Mouse (Mus musculus): ENCODE results near the gene Galm. TPM values are rescaled to one million over a fixed set of nuclear protein-coding genes. Genes with fewer than 3 reads are reported as not detected.
"Not testable (repeated sequence)": the region's sequence is repeated elsewhere in the genome, so short reads cannot be mapped to it uniquely, and the experiment has no call there.

Gene Galm
- polyA plus RNA-seq, 1 experiment from 2014 or later = 73.5 TPM

DNA sequence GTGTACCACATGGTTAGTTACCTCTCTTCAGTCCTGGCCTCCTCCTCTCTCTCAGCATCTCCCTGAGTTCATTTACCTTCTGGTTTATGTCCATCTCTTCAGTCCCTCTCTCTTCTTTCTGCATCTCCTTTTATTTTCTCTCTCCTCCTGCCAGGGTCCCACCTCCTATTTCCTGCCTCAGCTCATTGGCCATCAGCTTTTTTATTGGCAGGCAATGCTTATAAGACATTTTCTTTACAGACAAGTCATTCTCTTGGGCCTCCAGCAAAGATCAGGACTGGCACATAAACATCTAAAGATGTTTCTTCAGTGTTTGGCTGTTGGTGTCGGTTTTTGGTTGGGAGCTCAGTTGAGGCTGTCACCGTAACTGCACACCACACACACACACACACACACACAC, 46.4 kb downstream of the Galm start:
- H3K4me3 ChIP-seq (ENCODE audit: low read depth, low read length) = no peak overlapping the region
- H3K9ac ChIP-seq (ENCODE audit: low read depth, low read length) = no peak overlapping the region
- 94% methylated on average over 2 of the region's 2 CpGs for WGBS
- 0 out of 2 replicates have a peak, but pooled peaks cover 6% of the 10 kb centered on the region for H3K36me3 ChIP-seq (ENCODE audit: control insufficient read depth, insufficient read depth)
- H3K4me1 ChIP-seq (replicated peaks; ENCODE audit: control insufficient read depth, insufficient read depth, low read length) = no peaks in the 10 kb centered on the region
- no peaks in the 10 kb centered on the region for H3K9me3 ChIP-seq (ENCODE audit: control insufficient read depth)
- no peak for ATAC-seq
- H3K27me3 ChIP-seq (replicated peaks; ENCODE audit: control insufficient read depth, insufficient read depth, low read length) = no peaks in the 10 kb centered on the region
- no peak overlapping the region for H3K4me2 ChIP-seq (replicated peaks; ENCODE audit: low read depth)
- no peak overlapping the region for H3K27ac ChIP-seq (ENCODE audit: low read depth, low read length)
- TF ChIP-seq CTCF (IDR thresholded peaks at IDR 0.05; ENCODE audit: low read depth) = no peak

- Histone ChIP-seq H3K4me1 (replicated peaks; ENCODE audit: control insufficient read depth, insufficient read depth, low read length) (no peaks in the 10 kb centered on the region), H3K36me3 (ENCODE audit: control insufficient read depth, insufficient read depth) (0 out of 2 replicates have a peak, but pooled peaks cover 6% of the 10 kb centered on the region), H3K27ac (ENCODE audit: low read depth, low read length) (no peak overlapping the region), H3K4me2 (replicated peaks; ENCODE audit: low read depth) (no peak overlapping the region), H3K9ac (ENCODE audit: low read depth, low read length) (no peak overlapping the region), H3K27me3 (replicated peaks; ENCODE audit: control insufficient read depth, insufficient read depth, low read length) (no peaks in the 10 kb centered on the region), H3K9me3 (ENCODE audit: control insufficient read depth) (no peaks in the 10 kb centered on the region), H3K4me3 (ENCODE audit: low read depth, low read length) (no peak overlapping the region)
- ATAC-seq = no peak
- 75% methylated on average over 3 of the region's 3 CpGs for WGBS
- no peak for TF ChIP-seq CTCF (IDR thresholded peaks at IDR 0.05; ENCODE audit: low read depth)
These were observed 46.9 kb downstream of the Galm start for GRCm38 (mm10) chr17:80174146-80174545.

DNA sequence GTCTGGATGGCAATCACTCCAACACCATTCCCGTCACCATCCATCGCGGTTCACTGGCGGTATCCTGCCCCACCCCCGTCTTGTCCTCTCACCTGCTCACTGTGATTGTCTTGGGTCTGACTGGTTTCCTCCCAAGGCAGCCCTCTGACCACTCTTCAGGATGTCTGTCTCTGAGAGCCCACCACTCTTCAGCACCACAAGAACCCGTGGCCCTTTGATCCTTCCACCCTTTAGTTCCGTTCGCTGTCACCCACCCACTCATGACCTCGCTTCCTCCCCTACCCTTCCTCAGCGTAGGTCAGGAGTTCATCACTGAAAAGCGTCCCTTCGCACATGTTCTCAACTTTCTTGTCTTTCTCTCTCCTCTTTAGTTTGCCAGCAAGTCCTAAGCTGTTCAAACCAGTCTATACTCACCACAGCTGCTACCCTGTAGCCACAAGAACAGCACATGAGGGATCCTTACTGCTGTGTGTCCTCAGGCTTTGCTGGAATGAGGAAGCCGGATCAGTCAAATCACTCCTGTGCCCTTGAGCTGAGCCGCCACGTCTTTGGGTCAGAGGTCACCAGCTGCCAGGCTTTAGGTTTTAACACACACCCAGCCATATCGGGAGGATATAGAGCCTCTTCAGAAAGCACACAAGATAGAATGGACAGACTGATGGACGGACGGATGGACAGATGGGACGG, 47.6 kb downstream of the Galm start:
- 73% methylated on average over 19 of the region's 19 CpGs for WGBS

DNA sequence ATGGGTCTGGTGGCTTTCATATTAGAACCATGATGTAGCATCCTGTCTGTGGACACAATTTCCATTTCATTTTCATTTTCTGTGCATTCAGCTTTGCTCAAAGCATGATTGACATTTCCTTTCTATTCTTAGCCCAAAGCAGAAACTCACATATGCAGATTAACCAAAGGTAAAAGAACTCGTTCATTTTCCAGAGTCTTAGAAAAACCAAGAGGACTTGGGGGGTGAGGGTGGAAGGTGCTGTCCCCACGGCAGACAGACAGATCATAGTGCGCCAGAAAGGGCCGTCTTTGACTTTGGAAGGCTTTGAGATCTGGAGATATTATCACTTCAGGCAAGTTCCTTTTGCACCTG, 48.1 kb downstream of the Galm start:
- WGBS = 84% methylated on average over 4 of the region's 4 CpGs
- Histone ChIP-seq H3K4me1 (replicated peaks; ENCODE audit: control insufficient read depth, insufficient read depth, low read length) (no peaks in the 10 kb centered on the region), H3K27ac (ENCODE audit: low read depth, low read length) (no peak overlapping the region), H3K9ac (ENCODE audit: low read depth, low read length) (no peak overlapping the region), H3K27me3 (replicated peaks; ENCODE audit: control insufficient read depth, insufficient read depth, low read length) (no peaks in the 10 kb centered on the region), H3K36me3 (ENCODE audit: control insufficient read depth, insufficient read depth) (0 out of 2 replicates have a peak, but pooled peaks cover 6% of the 10 kb centered on the region), H3K9me3 (ENCODE audit: control insufficient read depth) (no peaks in the 10 kb centered on the region), H3K4me3 (ENCODE audit: low read depth, low read length) (no peak overlapping the region), H3K4me2 (replicated peaks; ENCODE audit: low read depth) (no peak overlapping the region)
- no peak for TF ChIP-seq CTCF (IDR thresholded peaks at IDR 0.05; ENCODE audit: low read depth)
- ATAC-seq = no peak

More for the DNA sequence above, 47.6 kb downstream of the Galm start:
- no peak overlapping the region for H3K9ac ChIP-seq (ENCODE audit: low read depth, low read length)
- TF ChIP-seq CTCF (IDR thresholded peaks at IDR 0.05; ENCODE audit: low read depth) = no peak
- no peaks in the 10 kb centered on the region for H3K9me3 ChIP-seq (ENCODE audit: control insufficient read depth)
- H3K36me3 ChIP-seq (ENCODE audit: control insufficient read depth, insufficient read depth) = 0 out of 2 replicates have a peak, but pooled peaks cover 6% of the 10 kb centered on the region
- H3K4me1 ChIP-seq (replicated peaks; ENCODE audit: control insufficient read depth, insufficient read depth, low read length) = no peaks in the 10 kb centered on the region
- ATAC-seq = no peak
- no peak overlapping the region for H3K4me2 ChIP-seq (replicated peaks; ENCODE audit: low read depth)
- H3K4me3 ChIP-seq (ENCODE audit: low read depth, low read length) = no peak overlapping the region
- H3K27me3 ChIP-seq (replicated peaks; ENCODE audit: control insufficient read depth, insufficient read depth, low read length) = no peaks in the 10 kb centered on the region
- no peak overlapping the region for H3K27ac ChIP-seq (ENCODE audit: low read depth, low read length)

DNA sequence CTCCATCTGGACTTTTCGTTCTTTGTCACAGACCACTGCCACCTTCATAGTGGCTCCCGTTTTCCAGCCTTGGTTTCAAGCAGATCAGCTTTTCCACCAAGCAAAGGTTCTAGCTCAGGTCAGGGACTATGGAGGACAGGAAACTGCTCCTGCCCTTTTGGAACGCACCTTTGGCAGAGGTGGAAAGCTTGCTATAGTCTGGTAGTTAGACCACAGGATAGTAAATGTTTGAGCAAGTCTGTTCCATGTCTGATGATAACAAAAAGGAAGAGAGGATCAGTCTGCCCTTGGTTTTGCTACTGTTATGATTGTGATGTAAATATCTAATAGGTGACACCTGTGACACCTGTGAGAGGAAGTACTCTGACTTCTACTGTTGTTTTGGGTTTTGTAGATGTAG, 48.7 kb downstream of the Galm start:
- Histone ChIP-seq H3K27me3 (replicated peaks; ENCODE audit: control insufficient read depth, insufficient read depth, low read length) (no peaks in the 10 kb centered on the region), H3K36me3 (ENCODE audit: control insufficient read depth, insufficient read depth) (0 out of 2 replicates have a peak, but pooled peaks cover 2% of the 10 kb centered on the region), H3K4me2 (replicated peaks; ENCODE audit: low read depth) (no peak overlapping the region), H3K4me1 (replicated peaks; ENCODE audit: control insufficient read depth, insufficient read depth, low read length) (no peaks in the 10 kb centered on the region), H3K9ac (ENCODE audit: low read depth, low read length) (no peak overlapping the region), H3K27ac (ENCODE audit: low read depth, low read length) (no peak overlapping the region), H3K9me3 (ENCODE audit: control insufficient read depth) (no peaks in the 10 kb centered on the region), H3K4me3 (ENCODE audit: low read depth, low read length) (no peak overlapping the region)
- TF ChIP-seq CTCF (IDR thresholded peaks at IDR 0.05; ENCODE audit: low read depth) = no peak
- ATAC-seq = no peak
- 83% methylated on average over 3 of the region's 3 CpGs for WGBS

GRCm38 (mm10) chr17:80178846-80179245, 51.6 kb downstream of the Galm start:
- not testable (repeated sequence) for H3K9ac ChIP-seq (ENCODE audit: low read depth, low read length); H3K27ac ChIP-seq (ENCODE audit: low read depth, low read length); H3K9me3 ChIP-seq (ENCODE audit: control insufficient read depth); H3K27me3 ChIP-seq (replicated peaks; ENCODE audit: control insufficient read depth, insufficient read depth, low read length); H3K4me1 ChIP-seq (replicated peaks; ENCODE audit: control insufficient read depth, insufficient read depth, low read length); ATAC-seq; H3K4me3 ChIP-seq (ENCODE audit: low read depth, low read length); H3K36me3 ChIP-seq (ENCODE audit: control insufficient read depth, insufficient read depth); H3K4me2 ChIP-seq (replicated peaks; ENCODE audit: low read depth)
- 97% methylated on average over 2 of the region's 3 CpGs for WGBS
